Mouse (Mus musculus) heart, postnatal 0 days (tissue): ENCODE results near the gene Rere.

Experiments used
- CTCF ChIP-seq: IDR thresholded peaks from 2 replicates; pipeline ENCODE4 v1.5.1; 2016; ENCODE audit warnings: antibody characterized with exemption, control low read depth, low read depth
- EP300 ChIP-seq: IDR thresholded peaks from 2 replicates; pipeline ENCODE4 v1.6.1; 2016; ENCODE audit warnings: antibody characterized with exemption, low read depth

DNA sequence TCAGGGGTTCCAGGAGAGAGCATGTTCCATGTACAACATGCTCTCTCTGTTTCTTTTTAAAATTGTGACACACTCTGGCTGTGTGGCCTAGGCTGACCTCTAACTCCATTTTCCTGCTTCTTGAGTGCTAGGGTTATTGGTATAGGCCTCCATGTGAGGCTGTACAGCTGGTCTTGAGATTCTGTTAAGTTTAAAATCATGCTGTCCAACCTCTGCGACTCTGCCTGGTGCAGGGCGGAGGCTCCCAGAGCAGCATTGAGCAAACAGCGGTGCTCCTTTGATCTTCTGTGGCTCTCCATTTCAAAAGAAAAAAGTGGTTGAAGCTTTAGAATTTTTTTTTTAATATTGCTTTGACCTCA, 302.3 kb downstream of the Rere start:
- TF ChIP-seq CTCF (no peak), EP300 (no peak)
